Mouse (Mus musculus): ENCODE results near the gene 4930590J08Rik. TPM values are rescaled to one million over a fixed set of nuclear protein-coding genes. Genes with fewer than 3 reads are reported as not detected.

The 4930590J08Rik gene
- polyA plus RNA-seq, 2 experiments: 0.43 to 0.87 TPM

DNA sequence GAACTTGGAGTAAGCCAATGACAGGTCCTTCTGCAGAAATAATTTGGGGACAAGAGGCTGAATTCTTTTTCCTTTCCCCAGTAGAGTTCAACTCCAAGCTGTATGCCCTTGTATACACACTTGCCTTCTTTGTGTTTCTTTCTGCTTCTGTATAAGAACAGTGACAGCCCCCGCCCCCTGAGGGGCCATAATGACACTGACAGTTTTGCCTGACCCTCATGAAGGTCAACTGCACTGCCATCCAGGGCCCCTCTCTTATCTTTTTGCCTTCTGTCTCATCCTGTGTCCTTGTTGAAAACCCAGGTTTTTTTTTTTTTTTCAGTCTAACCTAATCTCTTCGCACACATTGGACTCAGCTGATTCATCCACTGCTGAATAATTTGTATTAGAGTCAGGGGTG is 29.8 kb upstream of the 4930590J08Rik start:
- no peak overlapping the region for H3K4me3 ChIP-seq (replicated peaks; ENCODE audit: low read length)
- H3K27me3 ChIP-seq (ENCODE audit: control insufficient read depth, insufficient read depth, low read length): no peaks in the 10 kb centered on the region
- no peak for TF ChIP-seq POLR2A (IDR thresholded peaks at IDR 0.05; ENCODE audit: borderline replicate concordance, extremely low read depth, insufficient read depth, insufficient read length)
- H3K27ac ChIP-seq (replicated peaks; ENCODE audit: low read depth, low read length): no peak overlapping the region
- 67% methylated on average over 2 of the region's 2 CpGs for WGBS
- ATAC-seq (ENCODE audit: low FRiP score, low read depth): no peak
- no peak for DNase-seq (ENCODE audit: low spot score)
- H3K9me3 ChIP-seq (ENCODE audit: control insufficient read depth, low read length): no peaks in the 10 kb centered on the region
- H3K36me3 ChIP-seq (ENCODE audit: control insufficient read depth, insufficient read depth, low read length): no peaks in the 10 kb centered on the region
- H3K4me2 ChIP-seq (replicated peaks; ENCODE audit: low read depth, low read length, severe bottlenecking): no peak overlapping the region
- H3K4me1 ChIP-seq (ENCODE audit: control insufficient read depth, insufficient read depth, low read length): no peaks in the 10 kb centered on the region
- no peak overlapping the region for H3K9ac ChIP-seq (ENCODE audit: low read depth, low read length, severe bottlenecking)

GRCm38 (mm10) chr6:91877885-91878651 is 24.5 kb upstream of the 4930590J08Rik start, which contains the start of gene Ccdc174:
Gene Ccdc174, plus strand, starts transcription at chr6:91878053.
- peak within 1 kb of the TSS; percentile 63 for H3K4me2 ChIP-seq (replicated peaks; ENCODE audit: low read depth, low read length, severe bottlenecking)
- peaks cover 20% of the 10 kb centered on the region for H3K36me3 ChIP-seq (ENCODE audit: control insufficient read depth, insufficient read depth, low read length)
- H3K27ac ChIP-seq (replicated peaks; ENCODE audit: low read depth, low read length): 0 out of 2 replicates have a peak within 1 kb of the TSS, but pooled peaks have one; percentile 46
- ATAC-seq (ENCODE audit: low FRiP score, low read depth): peak; percentile 96
- peak within 1 kb of the TSS; percentile 77 for H3K9ac ChIP-seq (ENCODE audit: low read depth, low read length, severe bottlenecking)
- H3K27me3 ChIP-seq (ENCODE audit: control insufficient read depth, insufficient read depth, low read length): no peaks in the 10 kb centered on the region
- H3K4me3 ChIP-seq (replicated peaks; ENCODE audit: low read length): peak within 1 kb of the TSS; percentile 78
- no peaks in the 10 kb centered on the region for H3K9me3 ChIP-seq (ENCODE audit: control insufficient read depth, low read length)
- WGBS: under 1% methylated on average over 47 of the region's 47 CpGs
- DNase-seq (ENCODE audit: low spot score): peak; percentile 98
- TF ChIP-seq POLR2A (IDR thresholded peaks at IDR 0.05; ENCODE audit: borderline replicate concordance, extremely low read depth, insufficient read depth, insufficient read length): peak; percentile 60; the same call in 1 of the 2 replicates
- peaks cover 6% of the 10 kb centered on the region; the same call in 1 of the 2 replicates for H3K4me1 ChIP-seq (ENCODE audit: control insufficient read depth, insufficient read depth, low read length)

DNA sequence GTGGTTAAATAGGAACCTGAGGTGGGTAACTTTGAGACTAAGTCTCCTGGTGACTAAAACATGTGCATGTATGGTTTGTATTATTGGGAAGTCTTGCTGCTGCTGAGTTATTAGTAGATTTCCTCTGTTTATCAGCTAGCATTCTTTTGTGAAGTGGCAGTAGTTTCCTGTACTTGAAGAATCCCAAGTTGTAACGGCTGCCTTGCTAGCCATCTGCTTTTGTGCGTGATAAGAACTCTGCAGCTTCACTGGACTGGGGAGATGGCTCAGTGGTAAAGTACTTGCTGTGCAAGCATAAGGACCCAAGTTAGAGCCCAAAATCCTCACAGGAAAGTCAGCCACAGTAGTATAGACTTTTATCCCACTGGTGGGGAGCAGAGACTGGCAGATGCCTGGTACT is 18.8 kb upstream of the 4930590J08Rik start:
- WGBS: 91% methylated on average over 2 of the region's 2 CpGs
- Histone ChIP-seq H3K27me3 (ENCODE audit: control insufficient read depth, insufficient read depth, low read length) (no peaks in the 10 kb centered on the region), H3K36me3 (ENCODE audit: control insufficient read depth, insufficient read depth, low read length) (peaks cover 73% of the 10 kb centered on the region), H3K4me1 (ENCODE audit: control insufficient read depth, insufficient read depth, low read length) (peaks cover 3% of the 10 kb centered on the region; the same call in 1 of the 2 replicates), H3K9me3 (ENCODE audit: control insufficient read depth, low read length) (no peaks in the 10 kb centered on the region), H3K27ac (replicated peaks; ENCODE audit: low read depth, low read length) (no peak overlapping the region), H3K4me3 (replicated peaks; ENCODE audit: low read length) (no peak overlapping the region), H3K4me2 (replicated peaks; ENCODE audit: low read depth, low read length, severe bottlenecking) (no peak overlapping the region), H3K9ac (ENCODE audit: low read depth, low read length, severe bottlenecking) (no peak overlapping the region)
- no peak for TF ChIP-seq POLR2A (IDR thresholded peaks at IDR 0.05; ENCODE audit: borderline replicate concordance, extremely low read depth, insufficient read depth, insufficient read length)
- no peak for ATAC-seq (ENCODE audit: low FRiP score, low read depth)
- DNase-seq (ENCODE audit: low spot score): no peak

GRCm38 (mm10) chr6:91889255-91889906 is 13.2 kb upstream of the 4930590J08Rik start:
- ATAC-seq (ENCODE audit: low FRiP score, low read depth) (no peak), DNase-seq (ENCODE audit: low spot score) (no peak)
- Histone ChIP-seq H3K27ac (replicated peaks; ENCODE audit: low read depth, low read length) (no peak overlapping the region), H3K4me3 (replicated peaks; ENCODE audit: low read length) (no peak overlapping the region), H3K27me3 (ENCODE audit: control insufficient read depth, insufficient read depth, low read length) (no peaks in the 10 kb centered on the region), H3K9ac (ENCODE audit: low read depth, low read length, severe bottlenecking) (no peak overlapping the region), H3K4me1 (ENCODE audit: control insufficient read depth, insufficient read depth, low read length) (no peaks in the 10 kb centered on the region), H3K36me3 (ENCODE audit: control insufficient read depth, insufficient read depth, low read length) (peaks cover 88% of the 10 kb centered on the region), H3K4me2 (replicated peaks; ENCODE audit: low read depth, low read length, severe bottlenecking) (no peak overlapping the region), H3K9me3 (ENCODE audit: control insufficient read depth, low read length) (no peaks in the 10 kb centered on the region)
- 72% methylated on average over 3 of the region's 3 CpGs for WGBS
- TF ChIP-seq POLR2A (IDR thresholded peaks at IDR 0.05; ENCODE audit: borderline replicate concordance, extremely low read depth, insufficient read depth, insufficient read length): no peak

GRCm38 (mm10) chr6:91890615-91891014 is 12.0 kb upstream of the 4930590J08Rik start:
- no peaks in the 10 kb centered on the region for H3K27me3 ChIP-seq (ENCODE audit: control insufficient read depth, insufficient read depth, low read length)
- peaks cover 86% of the 10 kb centered on the region for H3K36me3 ChIP-seq (ENCODE audit: control insufficient read depth, insufficient read depth, low read length)

More at GRCm38 (mm10) chr6:91890615-91891014, 12.0 kb upstream of the 4930590J08Rik start:
- Histone ChIP-seq H3K27ac (replicated peaks; ENCODE audit: low read depth, low read length) (no peak overlapping the region), H3K9ac (ENCODE audit: low read depth, low read length, severe bottlenecking) (no peak overlapping the region), H3K4me3 (replicated peaks; ENCODE audit: low read length) (no peak overlapping the region), H3K4me1 (ENCODE audit: control insufficient read depth, insufficient read depth, low read length) (no peaks in the 10 kb centered on the region), H3K9me3 (ENCODE audit: control insufficient read depth, low read length) (no peaks in the 10 kb centered on the region), H3K4me2 (replicated peaks; ENCODE audit: low read depth, low read length, severe bottlenecking) (no peak overlapping the region)
- DNase-seq (ENCODE audit: low spot score) (no peak), ATAC-seq (ENCODE audit: low FRiP score, low read depth) (no peak)
- 94% methylated on average over 5 of the region's 5 CpGs for WGBS
- no peak for TF ChIP-seq POLR2A (IDR thresholded peaks at IDR 0.05; ENCODE audit: borderline replicate concordance, extremely low read depth, insufficient read depth, insufficient read length)
